Mouse (Mus musculus): Measurements from ENCODE around the gene Epha4. TPM values are rescaled to one million over a fixed set of nuclear protein-coding genes. Genes with fewer than 3 reads are reported as not detected.

Gene Epha4
- polyA plus RNA-seq, 1 experiment from 2014 or later, result 9.6 TPM

- H3K4me1 ChIP-seq (ENCODE audit: insufficient read depth, low read depth, low read length), result no peaks in the 10 kb centered on the region
- TF ChIP-seq CTCF (IDR thresholded peaks at IDR 0.05) (no peak), EP300 (IDR thresholded peaks at IDR 0.05) (no peak)
- no peak overlapping the region for H3K27ac ChIP-seq (ENCODE audit: low read length)
- ATAC-seq (no peak), DNase-seq (ENCODE audit: low spot score) (no peak)
- H3K36me3 ChIP-seq (ENCODE audit: insufficient read depth, low read length), result no peaks in the 10 kb centered on the region
- H3K4me3 ChIP-seq (ENCODE audit: low read depth, low read length), result no peak overlapping the region
- H3K9me3 ChIP-seq (ENCODE audit: low read length), result no peaks in the 10 kb centered on the region
- WGBS, result 54% methylated on average over 1 of the region's 1 CpGs
- H3K9ac ChIP-seq (replicated peaks; ENCODE audit: low read depth), result no peak overlapping the region
- no peak overlapping the region for H3K4me2 ChIP-seq (replicated peaks; ENCODE audit: low read depth, low read length)
- no peaks in the 10 kb centered on the region for H3K27me3 ChIP-seq (replicated peaks; ENCODE audit: insufficient read depth, low read length)
These were observed 151.0 kb downstream of the Epha4 start for GRCm38 (mm10) chr1:77363848-77364247.

GRCm38 (mm10) chr1:77346459-77346858, 168.4 kb downstream of the Epha4 start:
- WGBS, result 75% methylated on average over 4 of the region's 4 CpGs
- no peak overlapping the region for H3K4me2 ChIP-seq (replicated peaks; ENCODE audit: low read depth, low read length)
- H3K27ac ChIP-seq (ENCODE audit: low read length), result no peak overlapping the region
- H3K36me3 ChIP-seq (ENCODE audit: insufficient read depth, low read length), result no peaks in the 10 kb centered on the region
- ATAC-seq, result no peak
- no peaks in the 10 kb centered on the region for H3K4me1 ChIP-seq (ENCODE audit: insufficient read depth, low read depth, low read length)
- H3K9ac ChIP-seq (replicated peaks; ENCODE audit: low read depth), result no peak overlapping the region
- no peak for DNase-seq (ENCODE audit: low spot score)
- no peaks in the 10 kb centered on the region for H3K9me3 ChIP-seq (ENCODE audit: low read length)
- TF ChIP-seq CTCF (IDR thresholded peaks at IDR 0.05) (no peak), EP300 (IDR thresholded peaks at IDR 0.05) (no peak)
- H3K27me3 ChIP-seq (replicated peaks; ENCODE audit: insufficient read depth, low read length), result no peaks in the 10 kb centered on the region
- no peak overlapping the region for H3K4me3 ChIP-seq (ENCODE audit: low read depth, low read length)

GRCm38 (mm10) chr1:77343792-77344191, 171.1 kb downstream of the Epha4 start:
- H3K27me3 ChIP-seq (replicated peaks; ENCODE audit: insufficient read depth, low read length), result no peaks in the 10 kb centered on the region
- H3K4me1 ChIP-seq (ENCODE audit: insufficient read depth, low read depth, low read length), result no peaks in the 10 kb centered on the region
- H3K9ac ChIP-seq (replicated peaks; ENCODE audit: low read depth), result no peak overlapping the region
- H3K4me2 ChIP-seq (replicated peaks; ENCODE audit: low read depth, low read length), result no peak overlapping the region
- H3K9me3 ChIP-seq (ENCODE audit: low read length), result no peaks in the 10 kb centered on the region
- DNase-seq (ENCODE audit: low spot score), result no peak
- no peak for TF ChIP-seq CTCF (IDR thresholded peaks at IDR 0.05)
- TF ChIP-seq EP300 (IDR thresholded peaks at IDR 0.05), result no peak
- H3K36me3 ChIP-seq (ENCODE audit: insufficient read depth, low read length), result no peaks in the 10 kb centered on the region
- WGBS, result 92% methylated on average over 4 of the region's 4 CpGs
- no peak for ATAC-seq
- H3K27ac ChIP-seq (ENCODE audit: low read length), result no peak overlapping the region
- no peak overlapping the region for H3K4me3 ChIP-seq (ENCODE audit: low read depth, low read length)

- WGBS, result 59% methylated on average over 5 of the region's 5 CpGs
- Histone ChIP-seq H3K4me3 (ENCODE audit: low read depth, low read length) (no peak overlapping the region), H3K4me2 (replicated peaks; ENCODE audit: low read depth, low read length) (no peak overlapping the region), H3K9ac (replicated peaks; ENCODE audit: low read depth) (no peak overlapping the region), H3K27me3 (replicated peaks; ENCODE audit: insufficient read depth, low read length) (no peaks in the 10 kb centered on the region), H3K9me3 (ENCODE audit: low read length) (no peaks in the 10 kb centered on the region), H3K36me3 (ENCODE audit: insufficient read depth, low read length) (no peaks in the 10 kb centered on the region), H3K27ac (ENCODE audit: low read length) (no peak overlapping the region), H3K4me1 (ENCODE audit: insufficient read depth, low read depth, low read length) (no peaks in the 10 kb centered on the region)
- TF ChIP-seq CTCF (IDR thresholded peaks at IDR 0.05) (no peak), EP300 (IDR thresholded peaks at IDR 0.05) (no peak)
- no peak for ATAC-seq
- no peak for DNase-seq (ENCODE audit: low spot score)
These were observed 175.2 kb downstream of the Epha4 start for GRCm38 (mm10) chr1:77339701-77340100.

- no peak overlapping the region for H3K27ac ChIP-seq (ENCODE audit: low read length)
- TF ChIP-seq CTCF (IDR thresholded peaks at IDR 0.05) (no peak), EP300 (IDR thresholded peaks at IDR 0.05) (no peak)
- no peaks in the 10 kb centered on the region for H3K9me3 ChIP-seq (ENCODE audit: low read length)
- no peak for ATAC-seq
- no peak overlapping the region for H3K4me3 ChIP-seq (ENCODE audit: low read depth, low read length)
- no peak overlapping the region for H3K4me2 ChIP-seq (replicated peaks; ENCODE audit: low read depth, low read length)
- no peaks in the 10 kb centered on the region for H3K4me1 ChIP-seq (ENCODE audit: insufficient read depth, low read depth, low read length)
- no peaks in the 10 kb centered on the region for H3K36me3 ChIP-seq (ENCODE audit: insufficient read depth, low read length)
- DNase-seq (ENCODE audit: low spot score), result no peak
- WGBS, result 30% methylated on average over 6 of the region's 6 CpGs
- no peaks in the 10 kb centered on the region for H3K27me3 ChIP-seq (replicated peaks; ENCODE audit: insufficient read depth, low read length)
- H3K9ac ChIP-seq (replicated peaks; ENCODE audit: low read depth), result no peak overlapping the region
These were observed 176.5 kb downstream of the Epha4 start for GRCm38 (mm10) chr1:77338346-77338745.

- Histone ChIP-seq H3K9ac (replicated peaks; ENCODE audit: low read depth) (no peak overlapping the region), H3K27me3 (replicated peaks; ENCODE audit: insufficient read depth, low read length) (no peaks in the 10 kb centered on the region), H3K4me1 (ENCODE audit: insufficient read depth, low read depth, low read length) (no peaks in the 10 kb centered on the region), H3K4me2 (replicated peaks; ENCODE audit: low read depth, low read length) (no peak overlapping the region), H3K9me3 (ENCODE audit: low read length) (no peaks in the 10 kb centered on the region), H3K36me3 (ENCODE audit: insufficient read depth, low read length) (no peaks in the 10 kb centered on the region), H3K27ac (ENCODE audit: low read length) (no peak overlapping the region), H3K4me3 (ENCODE audit: low read depth, low read length) (no peak overlapping the region)
- WGBS, result 64% methylated on average over 7 of the region's 7 CpGs
- DNase-seq (ENCODE audit: low spot score) (no peak), ATAC-seq (no peak)
- TF ChIP-seq CTCF (IDR thresholded peaks at IDR 0.05) (no peak), EP300 (IDR thresholded peaks at IDR 0.05) (no peak)
These were observed 178.0 kb downstream of the Epha4 start for GRCm38 (mm10) chr1:77336937-77337336.

GRCm38 (mm10) chr1:77318597-77319127, 196.2 kb downstream of the Epha4 start:
- Histone ChIP-seq H3K36me3 (ENCODE audit: insufficient read depth, low read length) (no peaks in the 10 kb centered on the region), H3K4me1 (ENCODE audit: insufficient read depth, low read depth, low read length) (no peaks in the 10 kb centered on the region), H3K27me3 (replicated peaks; ENCODE audit: insufficient read depth, low read length) (no peaks in the 10 kb centered on the region), H3K4me2 (replicated peaks; ENCODE audit: low read depth, low read length) (no peak overlapping the region), H3K4me3 (ENCODE audit: low read depth, low read length) (no peak overlapping the region), H3K27ac (ENCODE audit: low read length) (no peak overlapping the region), H3K9me3 (ENCODE audit: low read length) (no peaks in the 10 kb centered on the region), H3K9ac (replicated peaks; ENCODE audit: low read depth) (no peak overlapping the region)
- 26% methylated on average over 4 of the region's 4 CpGs for WGBS
- DNase-seq (ENCODE audit: low spot score) (peak; percentile 31), ATAC-seq (no peak)
- TF ChIP-seq EP300 (IDR thresholded peaks at IDR 0.05), result no peak

Small RNAs within 50 kb of the gene (microRNA-seq; reads per million reads assigned to microRNA genes)
- gene Mir6352, result not detected
